Mouse (Mus musculus): ENCODE measurements around the gene Hsd3b1.
"Not testable (repeated sequence)": the region's sequence is repeated elsewhere in the genome, so short reads cannot be mapped to it uniquely, and the experiment has no call there.

- not testable (repeated sequence) for TF ChIP-seq CTCF (IDR thresholded peaks at IDR 0.05 in 2 of 3, conservative IDR thresholded peaks at IDR 0.05 in 1 of 3; ENCODE audit: control insufficient read depth in 1 of 3, insufficient read depth in 1 of 3, low read depth in 2 of 3, low read length in 3 of 3, poor library complexity in 1 of 3, severe bottlenecking in 1 of 3); RCOR1 (IDR thresholded peaks at IDR 0.05; ENCODE audit: low read depth, low read length); MAFK (IDR thresholded peaks at IDR 0.05; ENCODE audit: borderline replicate concordance, low read depth, low read length); CHD1 (IDR thresholded peaks at IDR 0.05; ENCODE audit: low read depth, low read length); MAX (IDR thresholded peaks at IDR 0.05; ENCODE audit: low read length); POLR2A (IDR thresholded peaks at IDR 0.05; ENCODE audit: control insufficient read depth in 1 of 2, insufficient read depth in 1 of 2, low read depth in 1 of 2, low read length in 2 of 2, poor library complexity in 1 of 2); USF1 (IDR thresholded peaks at IDR 0.05; ENCODE audit: low read depth, low read length); TAL1 (IDR thresholded peaks at IDR 0.05; ENCODE audit: low read length); NRF1 (IDR thresholded peaks at IDR 0.05; ENCODE audit: insufficient read depth, low read depth, low read length, poor library complexity, severe bottlenecking); TCF12 (IDR thresholded peaks at IDR 0.05; ENCODE audit: low read depth, low read length); USF2 (IDR thresholded peaks at IDR 0.05; ENCODE audit: borderline replicate concordance in 1 of 2, insufficient read depth in 1 of 2, low read depth in 1 of 2, low read length in 2 of 2)
Measured at GRCm38 (mm10) chr3:98805032-98805431, 54.6 kb downstream of the Hsd3b1 start.
